Mouse (Mus musculus): ENCODE results near the gene Slx4. TPM values are rescaled to one million over a fixed set of nuclear protein-coding genes. Genes with fewer than 3 reads are reported as not detected.
"Not testable (repeated sequence)": the region's sequence is repeated elsewhere in the genome, so short reads cannot be mapped to it uniquely, and the experiment has no call there.

Gene Slx4
- polyA plus RNA-seq, 1 experiment, result 18.2 TPM

GRCm38 (mm10) chr16:4012882-4013570 lies 9.5 kb upstream of the Slx4 start:
- DNase-seq (ENCODE audit: low read depth), result no peak

GRCm38 (mm10) chr16:3988410-3988809 lies 15.2 kb downstream of the Slx4 start:
- DNase-seq (ENCODE audit: low read depth), result no peak

GRCm38 (mm10) chr16:3983146-3983700 lies 20.3 kb downstream of the Slx4 start:
- no peak for DNase-seq (ENCODE audit: low read depth)

- DNase-seq (ENCODE audit: low read depth), result no peak
Observed at GRCm38 (mm10) chr16:3982173-3982572, 21.4 kb downstream of the Slx4 start.

- no peak for DNase-seq (ENCODE audit: low read depth)
Observed at GRCm38 (mm10) chr16:3976712-3977111, 26.9 kb downstream of the Slx4 start.

GRCm38 (mm10) chr16:3976251-3976671 lies 27.3 kb downstream of the Slx4 start, which contains the start of gene Nlrc3:
Nlrc3 (minus strand) TSS chr16:3976632.
- no peak for DNase-seq (ENCODE audit: low read depth)

- no peak for DNase-seq (ENCODE audit: low read depth)
Observed at GRCm38 (mm10) chr16:3975658-3976057, 27.9 kb downstream of the Slx4 start.

GRCm38 (mm10) chr16:3974456-3974855 lies 29.1 kb downstream of the Slx4 start:
- not testable (repeated sequence) for DNase-seq (ENCODE audit: low read depth)

- no peak for DNase-seq (ENCODE audit: low read depth)
Observed at GRCm38 (mm10) chr16:3965534-3965933, 38.0 kb downstream of the Slx4 start.

GRCm38 (mm10) chr16:3964990-3965389 lies 38.6 kb downstream of the Slx4 start:
- no peak for DNase-seq (ENCODE audit: low read depth)

GRCm38 (mm10) chr16:3959261-3959660 lies 44.3 kb downstream of the Slx4 start:
- DNase-seq (ENCODE audit: low read depth), result no peak

- peak; percentile 84 for DNase-seq (ENCODE audit: low read depth)
Observed at GRCm38 (mm10) chr16:3956369-3956768, 47.2 kb downstream of the Slx4 start.

- no peak for DNase-seq (ENCODE audit: low read depth)
Observed at GRCm38 (mm10) chr16:3951141-3951540, 52.4 kb downstream of the Slx4 start.

- no peak for DNase-seq (ENCODE audit: low read depth)
Observed at GRCm38 (mm10) chr16:3934701-3935100, 68.9 kb downstream of the Slx4 start.

- peak; percentile 62 for DNase-seq (ENCODE audit: low read depth)
Observed at GRCm38 (mm10) chr16:3934091-3934490, 69.5 kb downstream of the Slx4 start.

GRCm38 (mm10) chr16:3933536-3933935 lies 70.0 kb downstream of the Slx4 start:
- DNase-seq (ENCODE audit: low read depth), result no peak

- no peak for DNase-seq (ENCODE audit: low read depth)
Observed at GRCm38 (mm10) chr16:3929151-3929550, 74.4 kb downstream of the Slx4 start.

Other genes with a start within 250 kb of the Slx4 start
- not detected in 2 replicates for gene Olfr15, start 172.9 kb downstream of the Slx4 start, polyA plus RNA-seq (2012; rRNA removed)
- gene Zfp174, start 156.5 kb downstream of the Slx4 start, polyA plus RNA-seq (2012; rRNA removed), result 1.7 and 2.0 TPM in 2 replicates
- gene Naa60, start 131.4 kb downstream of the Slx4 start, polyA plus RNA-seq (2012; rRNA removed), result 64.2 and 69.8 TPM in 2 replicates
- gene Zfp597, start 119.2 kb downstream of the Slx4 start, polyA plus RNA-seq (2012; rRNA removed), result 2.5 and 3.0 TPM in 2 replicates
- 0.16 and 0.25 TPM in 2 replicates for gene Gm20695, start 119.1 kb downstream of the Slx4 start, polyA plus RNA-seq (2012; rRNA removed)
- 13.5 and 16.2 TPM in 2 replicates for gene 1700037C18Rik, start 95.1 kb downstream of the Slx4 start, polyA plus RNA-seq (2012; rRNA removed)
- 5.4 and 6.8 TPM in 2 replicates for gene Cluap1, start 95.0 kb downstream of the Slx4 start, polyA plus RNA-seq (2012; rRNA removed)
- gene Nlrc3, start 27.1 kb downstream of the Slx4 start, polyA plus RNA-seq (2012; rRNA removed), result 0.86 and 1.6 TPM in 2 replicates
- gene Dnase1, start 33.2 kb upstream of the Slx4 start, polyA plus RNA-seq (2012; rRNA removed), result 0.27 and 0.38 TPM in 2 replicates
- 90.6 and 105 TPM in 2 replicates for gene Trap1, start 74.1 kb upstream of the Slx4 start, polyA plus RNA-seq (2012; rRNA removed)
- 10.0 and 40.6 TPM in 2 replicates for gene Crebbp, start 210.2 kb upstream of the Slx4 start, polyA plus RNA-seq (2012; rRNA removed)